Mouse (Mus musculus) olfactory bulb, adult 2 months (tissue): Measurements from ENCODE around the gene Maml1.

Source experiments
- CTCF ChIP-seq: fragments of 200-500 bp; IDR thresholded peaks from 2 replicates; pipeline ENCODE4 v1.5.1; 2012; ENCODE audit warnings: low read depth, mild to moderate bottlenecking, low read length, moderate library complexity; ENCODE audit not compliant: insufficient read depth
- POLR2A ChIP-seq: fragments of 200-500 bp; IDR thresholded peaks from 2 replicates; pipeline ENCODE4 v1.6.1; 2012; ENCODE audit warnings: mild to moderate bottlenecking, low read depth, low read length, moderate library complexity; ENCODE audit not compliant: insufficient read depth

GRCm38 (mm10) chr11:50214631-50215030, 77.5 kb downstream of the Maml1 start:
- TF ChIP-seq CTCF = no peak
- no peak for TF ChIP-seq POLR2A
